Mouse (Mus musculus): ENCODE results near the gene Cd1d1. TPM values are rescaled to one million over a fixed set of nuclear protein-coding genes. Genes with fewer than 3 reads are reported as not detected.
A peak's percentile ranks its signal among the peaks of the same experiment; 100 is the strongest.
"Not testable (repeated sequence)": the region's sequence is repeated elsewhere in the genome, so short reads cannot be mapped to it uniquely, and the experiment has no call there.

Gene Cd1d1
- polyA plus RNA-seq (2015; fragmentation: Nextera tagmentation; extraction: Ambion mirVana), result 31.7 and 34.1 TPM in 2 replicates

- H3K27ac ChIP-seq, result peak within 1 kb of the TSS; percentile 87
- 17% methylated on average over 8 of the region's 8 CpGs for WGBS
- H3K36me3 ChIP-seq, result no peaks in the 10 kb centered on the region
- H3K4me2 ChIP-seq, result peak within 1 kb of the TSS; percentile 59
- H3K4me3 ChIP-seq (replicated peaks), result peak within 1 kb of the TSS; percentile 64
- H3K4me1 ChIP-seq, result no peaks in the 10 kb centered on the region
- no peaks in the 10 kb centered on the region for H3K9me3 ChIP-seq
- ATAC-seq (ENCODE audit: insufficient read depth, low FRiP score, low read depth), result no peak
- H3K9ac ChIP-seq, result peak within 1 kb of the TSS; percentile 41
- H3K27me3 ChIP-seq (replicated peaks), result no peaks in the 10 kb centered on the region
These were observed at the start of gene Cd1d1 for GRCm38 (mm10) chr3:86999415-86999740. Gene Cd1d1 (minus strand): TSS chr3:86999441.

- no peaks in the 10 kb centered on the region for H3K9me3 ChIP-seq
- no peaks in the 10 kb centered on the region for H3K4me1 ChIP-seq
- H3K27me3 ChIP-seq (replicated peaks), result no peaks in the 10 kb centered on the region
- 85% methylated on average over 5 of the region's 5 CpGs for WGBS
- ATAC-seq (ENCODE audit: insufficient read depth, low FRiP score, low read depth), result no peak
- no peak overlapping the region for H3K27ac ChIP-seq
- no peaks in the 10 kb centered on the region for H3K36me3 ChIP-seq
- no peak overlapping the region for H3K4me3 ChIP-seq (replicated peaks)
- no peak overlapping the region for H3K9ac ChIP-seq
- H3K4me2 ChIP-seq, result no peak overlapping the region
These were observed 48.6 kb upstream of the Cd1d1 start for GRCm38 (mm10) chr3:87047801-87048200.

GRCm38 (mm10) chr3:87041733-87042132 lies 42.5 kb upstream of the Cd1d1 start:
- H3K4me3 ChIP-seq (replicated peaks), result no peak overlapping the region

GRCm38 (mm10) chr3:87038500-87038899 lies 39.3 kb upstream of the Cd1d1 start:
- H3K4me2 ChIP-seq, result no peak overlapping the region
- 81% methylated on average over 6 of the region's 6 CpGs for WGBS
- no peaks in the 10 kb centered on the region for H3K27me3 ChIP-seq (replicated peaks)
- H3K4me3 ChIP-seq (replicated peaks), result no peak overlapping the region
- H3K36me3 ChIP-seq, result no peaks in the 10 kb centered on the region
- ATAC-seq (ENCODE audit: insufficient read depth, low FRiP score, low read depth), result no peak
- H3K9me3 ChIP-seq, result no peaks in the 10 kb centered on the region
- no peak overlapping the region for H3K27ac ChIP-seq
- H3K4me1 ChIP-seq, result no peaks in the 10 kb centered on the region
- H3K9ac ChIP-seq, result no peak overlapping the region

More at GRCm38 (mm10) chr3:87041733-87042132, 42.5 kb upstream of the Cd1d1 start:
- Histone ChIP-seq H3K9me3 (no peaks in the 10 kb centered on the region), H3K27me3 (replicated peaks) (no peaks in the 10 kb centered on the region), H3K9ac (no peak overlapping the region), H3K27ac (no peak overlapping the region), H3K36me3 (no peaks in the 10 kb centered on the region), H3K4me2 (no peak overlapping the region), H3K4me1 (no peaks in the 10 kb centered on the region)
- whole genome bisulfite sequencing, result 73% methylated on average over 2 of the region's 2 CpGs
- no peak for ATAC-seq (ENCODE audit: insufficient read depth, low FRiP score, low read depth)

- no peaks in the 10 kb centered on the region for H3K9me3 ChIP-seq
- H3K4me1 ChIP-seq, result no peaks in the 10 kb centered on the region
- no peak overlapping the region for H3K4me3 ChIP-seq (replicated peaks)
- no peak for ATAC-seq (ENCODE audit: insufficient read depth, low FRiP score, low read depth)
- no peak overlapping the region for H3K27ac ChIP-seq
- no peak overlapping the region for H3K9ac ChIP-seq
- WGBS, result 90% methylated on average over 4 of the region's 4 CpGs
- H3K27me3 ChIP-seq (replicated peaks), result no peaks in the 10 kb centered on the region
- no peak overlapping the region for H3K4me2 ChIP-seq
- no peaks in the 10 kb centered on the region for H3K36me3 ChIP-seq
These were observed 34.8 kb upstream of the Cd1d1 start for GRCm38 (mm10) chr3:87034061-87034460.

- Histone ChIP-seq H3K27ac (no peak overlapping the region), H3K4me3 (replicated peaks) (no peak overlapping the region), H3K27me3 (replicated peaks) (no peaks in the 10 kb centered on the region), H3K36me3 (no peaks in the 10 kb centered on the region), H3K4me1 (no peaks in the 10 kb centered on the region), H3K9me3 (no peaks in the 10 kb centered on the region), H3K9ac (no peak overlapping the region), H3K4me2 (no peak overlapping the region)
- no peak for ATAC-seq (ENCODE audit: insufficient read depth, low FRiP score, low read depth)
- 20% methylated on average over 8 of the region's 8 CpGs for WGBS
These were observed 34.1 kb upstream of the Cd1d1 start for GRCm38 (mm10) chr3:87033357-87033756.

GRCm38 (mm10) chr3:87030855-87031254 lies 31.6 kb upstream of the Cd1d1 start:
- H3K27me3 ChIP-seq (replicated peaks), result no peaks in the 10 kb centered on the region
- H3K4me1 ChIP-seq, result no peaks in the 10 kb centered on the region
- H3K4me3 ChIP-seq (replicated peaks), result no peak overlapping the region
- H3K9me3 ChIP-seq, result no peaks in the 10 kb centered on the region
- H3K9ac ChIP-seq, result no peak overlapping the region
- ATAC-seq (ENCODE audit: insufficient read depth, low FRiP score, low read depth), result no peak
- no peaks in the 10 kb centered on the region for H3K36me3 ChIP-seq
- WGBS, result 23% methylated on average over 6 of the region's 6 CpGs
- H3K4me2 ChIP-seq, result no peak overlapping the region
- no peak overlapping the region for H3K27ac ChIP-seq

- no peak for ATAC-seq (ENCODE audit: insufficient read depth, low FRiP score, low read depth)
- Histone ChIP-seq H3K4me2 (no peak overlapping the region), H3K4me3 (replicated peaks) (no peak overlapping the region), H3K4me1 (no peaks in the 10 kb centered on the region), H3K36me3 (no peaks in the 10 kb centered on the region), H3K27ac (no peak overlapping the region), H3K9ac (no peak overlapping the region), H3K9me3 (no peaks in the 10 kb centered on the region), H3K27me3 (replicated peaks) (no peaks in the 10 kb centered on the region)
- WGBS, result 60% methylated on average over 2 of the region's 2 CpGs
These were observed 18.5 kb upstream of the Cd1d1 start for GRCm38 (mm10) chr3:87017707-87018106.

GRCm38 (mm10) chr3:87017001-87017400 lies 17.8 kb upstream of the Cd1d1 start:
- H3K9ac ChIP-seq, result no peak overlapping the region
- no peaks in the 10 kb centered on the region for H3K4me1 ChIP-seq

GRCm38 (mm10) chr3:87015931-87016330 lies 16.7 kb upstream of the Cd1d1 start:
- H3K36me3 ChIP-seq, result no peaks in the 10 kb centered on the region
- ATAC-seq (ENCODE audit: insufficient read depth, low FRiP score, low read depth), result no peak
- no peak overlapping the region for H3K4me3 ChIP-seq (replicated peaks)
- WGBS, result 51% methylated on average over 4 of the region's 4 CpGs
- no peak overlapping the region for H3K4me2 ChIP-seq
- no peak overlapping the region for H3K9ac ChIP-seq
- H3K4me1 ChIP-seq, result no peaks in the 10 kb centered on the region
- H3K27me3 ChIP-seq (replicated peaks), result no peaks in the 10 kb centered on the region
- H3K27ac ChIP-seq, result no peak overlapping the region
- H3K9me3 ChIP-seq, result no peaks in the 10 kb centered on the region

More at GRCm38 (mm10) chr3:87017001-87017400, 17.8 kb upstream of the Cd1d1 start:
- 76% methylated on average over 1 of the region's 1 CpGs for WGBS
- H3K4me3 ChIP-seq (replicated peaks), result no peak overlapping the region
- H3K4me2 ChIP-seq, result no peak overlapping the region
- ATAC-seq (ENCODE audit: insufficient read depth, low FRiP score, low read depth), result no peak
- no peaks in the 10 kb centered on the region for H3K36me3 ChIP-seq
- H3K27ac ChIP-seq, result no peak overlapping the region
- no peaks in the 10 kb centered on the region for H3K27me3 ChIP-seq (replicated peaks)
- H3K9me3 ChIP-seq, result no peaks in the 10 kb centered on the region

GRCm38 (mm10) chr3:87012406-87012805 lies 13.2 kb upstream of the Cd1d1 start:
- not testable (repeated sequence) for H3K4me3 ChIP-seq (replicated peaks); H3K9ac ChIP-seq; H3K36me3 ChIP-seq; H3K4me2 ChIP-seq; H3K4me1 ChIP-seq; ATAC-seq (ENCODE audit: insufficient read depth, low FRiP score, low read depth); H3K27ac ChIP-seq; H3K27me3 ChIP-seq (replicated peaks); H3K9me3 ChIP-seq
- 74% methylated on average over 3 of the region's 3 CpGs for WGBS

GRCm38 (mm10) chr3:87008281-87008680 lies 9.0 kb upstream of the Cd1d1 start:
- H3K27me3 ChIP-seq (replicated peaks); H3K4me2 ChIP-seq; H3K36me3 ChIP-seq; ATAC-seq (ENCODE audit: insufficient read depth, low FRiP score, low read depth); H3K9ac ChIP-seq; H3K9me3 ChIP-seq; H3K4me1 ChIP-seq; H3K27ac ChIP-seq; H3K4me3 ChIP-seq (replicated peaks): not testable (repeated sequence)
- WGBS, result 80% methylated on average over 1 of the region's 1 CpGs

- Histone ChIP-seq H3K4me1 (no peaks in the 10 kb centered on the region), H3K9ac (no peak overlapping the region), H3K27ac (no peak overlapping the region), H3K9me3 (no peaks in the 10 kb centered on the region), H3K27me3 (replicated peaks) (no peaks in the 10 kb centered on the region), H3K36me3 (no peaks in the 10 kb centered on the region), H3K4me3 (replicated peaks) (no peak overlapping the region), H3K4me2 (no peak overlapping the region)
- 43% methylated on average over 4 of the region's 4 CpGs for WGBS
- peak; percentile 25; the same call in 1 of the 2 replicates for ATAC-seq (ENCODE audit: insufficient read depth, low FRiP score, low read depth)
These were observed 1.4 kb upstream of the Cd1d1 start for GRCm38 (mm10) chr3:87000676-87001075.

All from stomach, embryonic 15.5 days (tissue).